Mouse (Mus musculus): ENCODE measurements around the gene Cstf1.

GRCm38 (mm10) chr2:172393391-172394051, 23.0 kb downstream of the Cstf1 start, which contains the start of gene Cass4:
- no peak for TF ChIP-seq CTCF (IDR thresholded peaks at IDR 0.05)
- TF ChIP-seq POLR2A (IDR thresholded peaks at IDR 0.05; ENCODE audit: insufficient read depth, low read depth, low read length), result no peak

Data from heart, adult 2 months (tissue).